Mouse (Mus musculus) mouse trophoblast stem cell (cell line): Measurements from ENCODE around the gene Col4a2.

Source experiments
- in situ Hi-C, 2 experiments: fragments of 300-500 bp; cut with MseI, MboI; formaldehyde crosslinking; loops; 2 replicates in 1 of 2; 3 replicates in 1 of 2; pipeline ENCODE4 v1.15.1; 2025

Gene Col4a2

GRCm38 (mm10) chr8:11412450-11412849, 99.8 kb downstream of the Col4a2 start:
- in situ Hi-C loops = no loop called here

GRCm38 (mm10) chr8:11414304-11414703, 101.7 kb downstream of the Col4a2 start:
- in situ Hi-C loops = no loop called here

GRCm38 (mm10) chr8:11415089-11415488, 102.5 kb downstream of the Col4a2 start:
- in situ Hi-C loops = no loop called here

GRCm38 (mm10) chr8:11417762-11418161, 105.2 kb downstream of the Col4a2 start:
- in situ Hi-C loops = no loop called here

- in situ Hi-C loops = no loop called here
Observed at GRCm38 (mm10) chr8:11419232-11419631, 106.6 kb downstream of the Col4a2 start.

GRCm38 (mm10) chr8:11419645-11420044, 107.0 kb downstream of the Col4a2 start:
- in situ Hi-C loops = no loop called here

GRCm38 (mm10) chr8:11421105-11421504, 108.5 kb downstream of the Col4a2 start:
- in situ Hi-C loops = no loop called here

GRCm38 (mm10) chr8:11421968-11422367, 109.4 kb downstream of the Col4a2 start:
- in situ Hi-C loops = no loop called here

- in situ Hi-C loops = no loop called here
Observed at GRCm38 (mm10) chr8:11423091-11423490, 110.5 kb downstream of the Col4a2 start.

GRCm38 (mm10) chr8:11430688-11431087, 118.1 kb downstream of the Col4a2 start:
- in situ Hi-C loops = no loop called here

- in situ Hi-C loops = no loop called here
Observed at GRCm38 (mm10) chr8:11437862-11438261, 125.3 kb downstream of the Col4a2 start.

GRCm38 (mm10) chr8:11441291-11441690, 128.7 kb downstream of the Col4a2 start:
- in situ Hi-C loops = no loop called here

- in situ Hi-C loops = no loop called here
Observed at GRCm38 (mm10) chr8:11443611-11444010, 131.0 kb downstream of the Col4a2 start.

GRCm38 (mm10) chr8:11444216-11444615, 131.6 kb downstream of the Col4a2 start:
- in situ Hi-C loops = no loop called here

- in situ Hi-C loops = no loop called here
Observed at GRCm38 (mm10) chr8:11445790-11446189, 133.2 kb downstream of the Col4a2 start.

- in situ Hi-C loops = no loop called here
Observed at GRCm38 (mm10) chr8:11447910-11448570, 135.4 kb downstream of the Col4a2 start.

- in situ Hi-C loops = no loop called here
Observed at GRCm38 (mm10) chr8:11450184-11451113, 137.8 kb downstream of the Col4a2 start.

GRCm38 (mm10) chr8:11452152-11452551, 139.5 kb downstream of the Col4a2 start:
- in situ Hi-C loops = no loop called here

- in situ Hi-C loops = no loop called here
Observed at GRCm38 (mm10) chr8:11452559-11452958, 140.0 kb downstream of the Col4a2 start.

- in situ Hi-C loops = no loop called here
Observed at GRCm38 (mm10) chr8:11452974-11453373, 140.4 kb downstream of the Col4a2 start.

GRCm38 (mm10) chr8:11454228-11454627, 141.6 kb downstream of the Col4a2 start:
- in situ Hi-C loops = no loop called here

- in situ Hi-C loops = no loop called here
Observed at GRCm38 (mm10) chr8:11457278-11457677, 144.7 kb downstream of the Col4a2 start.
